Mouse (Mus musculus): Measurements from ENCODE around the gene Cldn13. TPM values are rescaled to one million over a fixed set of nuclear protein-coding genes. Genes with fewer than 3 reads are reported as not detected.

The Cldn13 gene
- polyA plus RNA-seq, 1 experiment from 2014 or later, result 6.4 TPM

GRCm38 (mm10) chr5:134872597-134872996 lies 42.7 kb downstream of the Cldn13 start:
- Histone ChIP-seq H3K9me3 (ENCODE audit: control insufficient read depth, low read length) (no peaks in the 10 kb centered on the region), H3K9ac (ENCODE audit: low read depth, low read length) (no peak overlapping the region), H3K36me3 (ENCODE audit: control insufficient read depth, insufficient read depth, low read length) (no peaks in the 10 kb centered on the region), H3K4me2 (ENCODE audit: low read depth, low read length) (no peak overlapping the region), H3K27ac (ENCODE audit: low read length) (no peak overlapping the region), H3K4me3 (ENCODE audit: low read length) (no peak overlapping the region), H3K27me3 (replicated peaks; ENCODE audit: control insufficient read depth, insufficient read depth, low read length) (no peaks in the 10 kb centered on the region), H3K4me1 (ENCODE audit: control insufficient read depth, insufficient read depth, low read length) (no peaks in the 10 kb centered on the region)
- WGBS, result 60% methylated on average over 5 of the region's 5 CpGs
- ATAC-seq, result no peak

DNA sequence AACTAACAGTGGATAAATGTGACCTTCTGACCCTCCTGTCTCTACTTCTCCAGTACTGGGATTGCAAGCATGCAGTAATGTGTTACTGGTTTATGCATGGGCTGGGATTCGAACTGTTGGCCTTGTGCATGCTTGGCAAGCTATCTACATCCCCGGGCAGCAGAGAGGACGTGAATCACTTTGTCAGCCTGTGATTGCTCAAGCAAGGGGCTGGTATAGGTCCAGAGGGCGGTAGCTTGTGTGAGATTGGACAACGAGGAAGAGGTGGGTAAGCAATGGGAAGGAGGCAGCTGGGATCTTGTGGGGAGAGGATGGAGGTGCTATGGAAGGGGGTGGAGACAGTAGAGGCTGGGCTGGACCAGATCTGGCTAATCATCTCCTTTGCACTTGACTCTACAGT lies 46.8 kb downstream of the Cldn13 start:
- Histone ChIP-seq H3K4me2 (ENCODE audit: low read depth, low read length) (no peak overlapping the region), H3K9me3 (ENCODE audit: control insufficient read depth, low read length) (no peaks in the 10 kb centered on the region), H3K36me3 (ENCODE audit: control insufficient read depth, insufficient read depth, low read length) (no peaks in the 10 kb centered on the region), H3K9ac (ENCODE audit: low read depth, low read length) (no peak overlapping the region), H3K4me1 (ENCODE audit: control insufficient read depth, insufficient read depth, low read length) (0 out of 2 replicates have a peak, but pooled peaks cover 2% of the 10 kb centered on the region), H3K27ac (ENCODE audit: low read length) (no peak overlapping the region), H3K27me3 (replicated peaks; ENCODE audit: control insufficient read depth, insufficient read depth, low read length) (no peaks in the 10 kb centered on the region), H3K4me3 (ENCODE audit: low read length) (no peak overlapping the region)
- no peak for ATAC-seq
- WGBS, result 81% methylated on average over 5 of the region's 5 CpGs

DNA sequence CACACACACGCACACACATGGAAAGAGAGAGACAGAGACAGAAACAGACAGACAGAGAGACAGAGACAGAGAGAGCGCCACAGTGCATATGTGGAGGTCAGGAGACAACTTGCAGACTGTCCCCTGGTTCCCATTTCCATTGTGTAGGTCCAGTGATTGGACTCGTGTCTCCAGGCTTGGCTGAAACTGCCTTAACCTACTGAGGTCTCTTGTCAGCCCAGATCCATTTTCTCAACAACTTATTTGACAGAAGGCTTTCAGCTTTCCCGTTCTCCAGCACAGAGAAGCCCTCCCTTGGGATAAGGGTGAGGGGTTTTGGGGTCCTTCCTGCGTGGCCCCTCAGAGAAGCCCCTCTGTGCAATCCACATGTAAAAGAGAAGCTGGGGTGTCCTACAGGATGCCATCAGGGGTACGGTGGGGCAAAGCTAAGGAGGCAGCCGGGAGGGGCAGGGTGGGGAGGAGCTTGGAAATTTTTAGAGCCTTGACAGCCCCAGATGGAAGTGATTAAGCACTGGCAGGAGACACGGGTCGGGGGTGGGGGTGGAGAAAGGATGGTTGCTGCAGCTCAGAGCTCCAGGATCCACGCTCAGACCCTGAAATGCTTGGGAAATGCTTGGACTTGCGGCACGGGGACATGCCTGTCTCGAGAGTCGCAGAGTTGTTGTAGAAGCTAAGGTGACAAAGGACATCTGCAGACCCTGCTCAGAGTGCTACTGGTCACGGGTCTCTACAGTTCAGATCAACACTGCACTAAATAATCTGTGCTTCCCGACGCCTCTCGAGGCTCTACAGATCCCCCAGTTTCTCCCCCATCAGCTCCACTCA lies 47.8 kb downstream of the Cldn13 start:
- Histone ChIP-seq H3K9me3 (ENCODE audit: control insufficient read depth, low read length) (no peaks in the 10 kb centered on the region), H3K4me1 (ENCODE audit: control insufficient read depth, insufficient read depth, low read length) (0 out of 2 replicates have a peak, but pooled peaks cover 2% of the 10 kb centered on the region), H3K9ac (ENCODE audit: low read depth, low read length) (no peak overlapping the region), H3K36me3 (ENCODE audit: control insufficient read depth, insufficient read depth, low read length) (no peaks in the 10 kb centered on the region), H3K4me2 (ENCODE audit: low read depth, low read length) (no peak overlapping the region), H3K4me3 (ENCODE audit: low read length) (no peak overlapping the region), H3K27me3 (replicated peaks; ENCODE audit: control insufficient read depth, insufficient read depth, low read length) (no peaks in the 10 kb centered on the region), H3K27ac (ENCODE audit: low read length) (no peak overlapping the region)
- 46% methylated on average over 18 of the region's 18 CpGs for WGBS
- ATAC-seq, result no peak

DNA sequence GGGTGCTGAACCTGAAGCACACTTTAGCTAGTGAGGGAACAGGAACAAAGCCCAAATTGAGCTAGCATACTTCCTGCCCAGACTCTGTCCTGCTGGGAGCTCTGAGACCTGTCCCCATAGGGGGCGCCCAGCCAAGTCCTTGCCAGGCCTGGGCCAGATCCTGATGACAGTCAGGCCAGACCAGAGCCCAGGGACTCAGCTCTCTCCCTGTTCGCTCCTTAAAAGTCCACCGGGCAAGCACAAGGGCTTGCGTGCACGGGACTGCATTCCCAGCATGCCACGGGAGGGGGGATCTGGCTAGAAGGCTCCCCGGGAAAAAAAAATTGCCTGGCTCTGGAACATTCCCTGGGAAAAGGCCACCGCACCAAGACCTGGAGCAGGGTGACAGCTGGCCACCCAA lies 50.2 kb downstream of the Cldn13 start:
- no peaks in the 10 kb centered on the region for H3K27me3 ChIP-seq (replicated peaks; ENCODE audit: control insufficient read depth, insufficient read depth, low read length)
- H3K9ac ChIP-seq (ENCODE audit: low read depth, low read length), result no peak overlapping the region
- H3K4me3 ChIP-seq (ENCODE audit: low read length), result no peak overlapping the region
- no peak overlapping the region for H3K4me2 ChIP-seq (ENCODE audit: low read depth, low read length)
- H3K9me3 ChIP-seq (ENCODE audit: control insufficient read depth, low read length), result no peaks in the 10 kb centered on the region
- no peak for ATAC-seq
- no peak overlapping the region for H3K27ac ChIP-seq (ENCODE audit: low read length)
- WGBS, result 56% methylated on average over 8 of the region's 8 CpGs
- no peaks in the 10 kb centered on the region for H3K36me3 ChIP-seq (ENCODE audit: control insufficient read depth, insufficient read depth, low read length)
- H3K4me1 ChIP-seq (ENCODE audit: control insufficient read depth, insufficient read depth, low read length), result 0 out of 2 replicates have a peak, but pooled peaks cover 2% of the 10 kb centered on the region

Other genes with a start within 250 kb of the Cldn13 start
- gene Limk1, start 226.9 kb downstream of the Cldn13 start, polyA plus RNA-seq (2015; fragmentation: Nextera tagmentation; extraction: Ambion mirVana), result 3.4 and 3.8 TPM in 2 replicates
- gene Eln, start 168.2 kb downstream of the Cldn13 start, polyA plus RNA-seq (2015; fragmentation: Nextera tagmentation; extraction: Ambion mirVana), result 50.5 and 65.8 TPM in 2 replicates
- gene Tmem270, start 8.8 kb downstream of the Cldn13 start, polyA plus RNA-seq (2015; fragmentation: Nextera tagmentation; extraction: Ambion mirVana), result not detected in 2 replicates
- 27.2 TPM in 2 replicates for gene Mettl27, start 16.8 kb upstream of the Cldn13 start, polyA plus RNA-seq (2015; fragmentation: Nextera tagmentation; extraction: Ambion mirVana)
- gene Cldn4, start 31.4 kb upstream of the Cldn13 start, polyA plus RNA-seq (2015; fragmentation: Nextera tagmentation; extraction: Ambion mirVana), result 48.7 and 54.2 TPM in 2 replicates
- 187 and 217 TPM in 2 replicates for gene Cldn3, start 70.7 kb upstream of the Cldn13 start, polyA plus RNA-seq (2015; fragmentation: Nextera tagmentation; extraction: Ambion mirVana)
- 102 and 106 TPM in 2 replicates for gene Abhd11, start 93.6 kb upstream of the Cldn13 start, polyA plus RNA-seq (2015; fragmentation: Nextera tagmentation; extraction: Ambion mirVana)
- gene Stx1a, start 108.0 kb upstream of the Cldn13 start, polyA plus RNA-seq (2015; fragmentation: Nextera tagmentation; extraction: Ambion mirVana), result 11.9 and 13.4 TPM in 2 replicates
- 33.9 and 39.2 TPM in 2 replicates for gene Dnajc30, start 148.7 kb upstream of the Cldn13 start, polyA plus RNA-seq (2015; fragmentation: Nextera tagmentation; extraction: Ambion mirVana)
- 84.6 and 109 TPM in 2 replicates for gene Bud23, start 149.4 kb upstream of the Cldn13 start, polyA plus RNA-seq (2015; fragmentation: Nextera tagmentation; extraction: Ambion mirVana)
- gene Vps37d, start 162.7 kb upstream of the Cldn13 start, polyA plus RNA-seq (2015; fragmentation: Nextera tagmentation; extraction: Ambion mirVana), result 2.9 TPM in 2 replicates
- gene Mlxipl, start 174.4 kb upstream of the Cldn13 start, polyA plus RNA-seq (2015; fragmentation: Nextera tagmentation; extraction: Ambion mirVana), result 8.2 and 9.5 TPM in 2 replicates
- 26.1 and 27.4 TPM in 2 replicates for gene Tbl2, start 234.1 kb upstream of the Cldn13 start, polyA plus RNA-seq (2015; fragmentation: Nextera tagmentation; extraction: Ambion mirVana)

Measured in intestine, embryonic 16.5 days (tissue).